ENCODE assay signal across 9 mouse cellular contexts in the genomic region with DNA sequence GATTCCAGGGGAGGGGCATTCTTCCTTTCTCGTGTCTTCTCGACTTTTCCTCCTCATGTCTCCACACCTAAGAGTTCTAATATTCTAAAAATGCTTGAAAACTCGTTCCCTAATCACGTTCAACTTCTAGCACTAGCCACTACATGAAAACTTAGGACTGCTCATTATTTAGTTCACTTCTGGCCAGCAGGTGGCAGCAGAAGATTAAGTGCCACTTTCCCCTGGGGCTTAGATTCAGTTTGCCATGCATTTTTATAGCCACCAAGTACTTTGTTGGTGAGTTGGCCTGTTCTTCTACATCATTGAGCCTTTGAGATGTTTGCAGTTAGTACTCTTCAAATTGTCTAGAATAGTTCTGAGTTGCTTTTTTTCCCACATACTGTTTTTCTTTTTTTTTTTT. TPM values are rescaled to one million over a fixed set of nuclear protein-coding genes. Genes with fewer than 3 reads are reported as not detected.
DNase-seq lines count a peak whose midpoint lies in the region; ATAC-seq and TF ChIP-seq lines count a peak whose summit lies in the region.
"Had no signal": no experiment of that assay in that cellular context is flagged by ENCODE, and none has a peak within 500 bp of the region (broad histone marks: within the 10 kb centered on the region; RNA-seq: fewer than 3 reads in every experiment).

No protein-coding gene starts in this region.

- no peak for TF ChIP-seq POLR2A in ES-Bruce4 (IDR thresholded peaks at IDR 0.05; ENCODE audit: insufficient read depth, low read length)

- no peaks in the 10 kb centered on the region for H3K9me3 ChIP-seq in ES-Bruce4 (replicated peaks; ENCODE audit: control insufficient read depth, insufficient read depth, low read length, poor library complexity, severe bottlenecking)
- no peaks in the 10 kb centered on the region for H3K9me3 ChIP-seq in embryonic facial prominence, embryonic 12.5 days
- no peaks in the 10 kb centered on the region for H3K9me3 ChIP-seq in heart, embryonic 12.5 days (replicated peaks)
- H3K9me3 ChIP-seq in lung, embryonic 16.5 days (ENCODE audit: control insufficient read depth, low read length), result no peaks in the 10 kb centered on the region
- H3K9me3 ChIP-seq: hindbrain, embryonic 15.5 days had no signal

- no peak overlapping the region for H3K9ac ChIP-seq in ES-Bruce4 (ENCODE audit: low read depth, poor library complexity, severe bottlenecking)
- H3K9ac ChIP-seq in embryonic facial prominence, embryonic 12.5 days, result no peak overlapping the region
- H3K9ac ChIP-seq in heart, embryonic 12.5 days, result no peak overlapping the region
- H3K9ac ChIP-seq in lung, embryonic 16.5 days (ENCODE audit: low read length), result no peak overlapping the region
- H3K9ac ChIP-seq: hindbrain, embryonic 15.5 days had no signal

- WGBS in embryonic facial prominence, embryonic 12.5 days, result 7% methylated on average over 4 of the region's 4 CpGs
- WGBS in heart, embryonic 12.5 days, result 6% methylated on average over 4 of the region's 4 CpGs
- 3% methylated on average over 4 of the region's 4 CpGs for WGBS in lung, embryonic 16.5 days

- peak; percentile 42; the same call in 1 of the 2 replicates for ATAC-seq in embryonic facial prominence, embryonic 12.5 days (ENCODE audit: insufficient number of reproducible peaks, insufficient read depth, low FRiP score, low TSS enrichment)
- 0 out of 2 replicates have a peak, but pooled peaks have one; percentile 36 for ATAC-seq in heart, embryonic 12.5 days (ENCODE audit: insufficient number of reproducible peaks, low FRiP score)
- ATAC-seq in lung, embryonic 16.5 days (ENCODE audit: low read depth), result peak; percentile 79

- no peak overlapping the region for H3K4me3 ChIP-seq in ES-Bruce4 (ENCODE audit: low read depth, low read length)
- no peak overlapping the region for H3K4me3 ChIP-seq in embryonic facial prominence, embryonic 12.5 days
- H3K4me3 ChIP-seq in heart, embryonic 12.5 days, result no peak overlapping the region
- no peak overlapping the region for H3K4me3 ChIP-seq in lung, embryonic 16.5 days (ENCODE audit: low read length)
- H3K4me3 ChIP-seq: hindbrain, embryonic 15.5 days had no signal

- H3K27me3 ChIP-seq in ES-Bruce4 (ENCODE audit: control insufficient read depth, insufficient read depth, low read length, poor library complexity, severe bottlenecking), result no peaks in the 10 kb centered on the region
- H3K27me3 ChIP-seq in embryonic facial prominence, embryonic 12.5 days, result no peaks in the 10 kb centered on the region
- no peaks in the 10 kb centered on the region for H3K27me3 ChIP-seq in heart, embryonic 12.5 days (replicated peaks)
- H3K27me3 ChIP-seq in lung, embryonic 16.5 days (ENCODE audit: control insufficient read depth, insufficient read depth, low read depth, low read length), result no peaks in the 10 kb centered on the region

- peak; percentile 74 for DNase-seq in adrenal gland, postnatal 25 days
- DNase-seq in layer of hippocampus, adult 11-12 months (ENCODE audit: low spot score), result peak; percentile 82
- DNase-seq in retina, postnatal 7 days (ENCODE audit: low read depth, low spot score), result peak; percentile 57
- DNase-seq in urinary bladder, adult 2 months (ENCODE audit: low spot score), result peak; percentile 34

- H3K27ac ChIP-seq in ES-Bruce4 (ENCODE audit: insufficient read depth, low read length), result no peak overlapping the region
- no peak overlapping the region for H3K27ac ChIP-seq in embryonic facial prominence, embryonic 12.5 days
- no peak overlapping the region for H3K27ac ChIP-seq in heart, embryonic 12.5 days (ENCODE audit: poor library complexity, severe bottlenecking)
- no peak overlapping the region for H3K27ac ChIP-seq in lung, embryonic 16.5 days (ENCODE audit: low read length)
- H3K27ac ChIP-seq: hindbrain, embryonic 15.5 days had no signal

- no peak overlapping the region for H3K4me2 ChIP-seq in embryonic facial prominence, embryonic 12.5 days (replicated peaks)
- H3K4me2 ChIP-seq in heart, embryonic 12.5 days, result no peak overlapping the region
- no peak overlapping the region for H3K4me2 ChIP-seq in lung, embryonic 16.5 days (ENCODE audit: low read depth, low read length)
- H3K4me2 ChIP-seq: hindbrain, embryonic 15.5 days had no signal

- TF ChIP-seq CTCF in ES-Bruce4 (IDR thresholded peaks at IDR 0.05; ENCODE audit: low read depth, low read length), result peak; percentile 17

- H3K4me1 ChIP-seq in ES-Bruce4 (ENCODE audit: control insufficient read depth, insufficient read depth, low read length), result no peaks in the 10 kb centered on the region
- no peaks in the 10 kb centered on the region; the same call in 1 of the 2 replicates for H3K4me1 ChIP-seq in embryonic facial prominence, embryonic 12.5 days
- H3K4me1 ChIP-seq in heart, embryonic 12.5 days (replicated peaks), result peaks cover 10% of the 10 kb centered on the region
- peaks cover 8% of the 10 kb centered on the region for H3K4me1 ChIP-seq in lung, embryonic 16.5 days (replicated peaks; ENCODE audit: control insufficient read depth, insufficient read depth, low read length)
- H3K4me1 ChIP-seq: hindbrain, embryonic 15.5 days had no signal

- no peak for TF ChIP-seq EP300 in ES-Bruce4 (IDR thresholded peaks at IDR 0.05; ENCODE audit: insufficient read depth, low read depth, low read length)

- no peaks in the 10 kb centered on the region for H3K36me3 ChIP-seq in ES-Bruce4 (ENCODE audit: control insufficient read depth, insufficient read depth, low read length, poor library complexity, severe bottlenecking)
- no peaks in the 10 kb centered on the region for H3K36me3 ChIP-seq in embryonic facial prominence, embryonic 12.5 days
- H3K36me3 ChIP-seq in heart, embryonic 12.5 days, result no peaks in the 10 kb centered on the region
- no peaks in the 10 kb centered on the region for H3K36me3 ChIP-seq in lung, embryonic 16.5 days (ENCODE audit: control insufficient read depth, insufficient read depth, low read length)
- H3K36me3 ChIP-seq: hindbrain, embryonic 15.5 days had no signal

RNA-seq across cellular contexts. Expression of a gene that starts 6.5 kb away (rescaled TPM):
- polyA plus RNA-seq in ES-Bruce4 (2011; ENCODE audit: insufficient read depth, insufficient read length, low read depth, missing spikeins), result 56.3 and 59.9 TPM in 2 replicates
- 19.6 and 20.5 TPM in 2 replicates for total RNA-seq in adrenal gland, postnatal 25 days (2021)
- polyA plus RNA-seq in embryonic facial prominence, embryonic 12.5 days (2016; fragmentation: Nextera tagmentation; extraction: Ambion mirVana), result 28.7 and 31.0 TPM in 2 replicates
- polyA plus RNA-seq in heart, embryonic 12.5 days (2016; fragmentation: Nextera tagmentation; extraction: Ambion mirVana), result 20.3 and 21.8 TPM in 2 replicates
- polyA plus RNA-seq in lung, embryonic 16.5 days (2015; fragmentation: Nextera tagmentation; extraction: Ambion mirVana), result 26.6 and 27.2 TPM in 2 replicates
- polyA plus RNA-seq in urinary bladder, adult 2 months (2012; rRNA removed), result 11.6 and 12.1 TPM in 2 replicates

RNA-seq across cellular contexts. Expression of a gene that starts 47.1 kb away (rescaled TPM):
- 0.40 and 0.64 TPM in 2 replicates for polyA plus RNA-seq in ES-Bruce4 (2011; ENCODE audit: insufficient read depth, insufficient read length, low read depth, missing spikeins)
- total RNA-seq in adrenal gland, postnatal 25 days (2021), result 0.09 and 0.14 TPM in 2 replicates
- polyA plus RNA-seq in embryonic facial prominence, embryonic 12.5 days (2016; fragmentation: Nextera tagmentation; extraction: Ambion mirVana), result 0.84 and 1.1 TPM in 2 replicates
- 0.23 and 0.31 TPM in 2 replicates for polyA plus RNA-seq in heart, embryonic 12.5 days (2016; fragmentation: Nextera tagmentation; extraction: Ambion mirVana)
- polyA plus RNA-seq in lung, embryonic 16.5 days (2015; fragmentation: Nextera tagmentation; extraction: Ambion mirVana), result 6.9 and 7.3 TPM in 2 replicates
- 0.91 and 1.1 TPM in 2 replicates for polyA plus RNA-seq in urinary bladder, adult 2 months (2012; rRNA removed)
